Mouse (Mus musculus) heart, postnatal 0 days (tissue): Measurements from ENCODE around the gene Nmrk1.

Experiments used
- CTCF ChIP-seq: IDR thresholded peaks from 2 replicates; pipeline ENCODE4 v1.5.1; 2016; ENCODE audit warnings: antibody characterized with exemption, control low read depth, low read depth
- EP300 ChIP-seq: IDR thresholded peaks from 2 replicates; pipeline ENCODE4 v1.6.1; 2016; ENCODE audit warnings: antibody characterized with exemption, low read depth

- TF ChIP-seq CTCF: no peak
- TF ChIP-seq EP300: no peak
These were observed 38.0 kb upstream of the Nmrk1 start for GRCm38 (mm10) chr19:18593722-18594121.
